Mouse (Mus musculus) hematopoietic stem cell, adult 5-6 weeks (primary cell): ENCODE data around the gene Mybpc1. TPM values are rescaled to one million over a fixed set of nuclear protein-coding genes. Genes with fewer than 3 reads are reported as not detected.
A peak's percentile ranks its signal among the peaks of the same experiment; 100 is the strongest.
"Not testable (repeated sequence)": the region's sequence is repeated elsewhere in the genome, so short reads cannot be mapped to it uniquely, and the experiment has no call there.

Experiments used
- ATAC-seq, 2 experiments: fragments of 125-278 bp in 1 of 2; replicated peaks in 1 of 2; 2 replicates each; pipeline ENCODE4 v1.8.0; 2016 to 2017; ENCODE audit warnings: inconsistent platforms in 2 of 2, mild to moderate bottlenecking in 2 of 2, moderate number of reproducible peaks in 2 of 2, low read depth in 1 of 2, moderate TSS enrichment in 1 of 2; ENCODE audit not compliant: low FRiP score in 2 of 2, poor library complexity in 2 of 2, severe bottlenecking in 2 of 2, insufficient read depth in 1 of 2, low TSS enrichment in 1 of 2
- total RNA-seq: library from RNA; stranded (forward); fragments of 172-1452, 232-1000 nt; gene quantifications from 2 replicates; pipeline ENCODE4 v1.2.3, GENCODE M21; 2017

The Mybpc1 gene
- total RNA-seq, 1 experiment from 2014 or later: not detected

DNA sequence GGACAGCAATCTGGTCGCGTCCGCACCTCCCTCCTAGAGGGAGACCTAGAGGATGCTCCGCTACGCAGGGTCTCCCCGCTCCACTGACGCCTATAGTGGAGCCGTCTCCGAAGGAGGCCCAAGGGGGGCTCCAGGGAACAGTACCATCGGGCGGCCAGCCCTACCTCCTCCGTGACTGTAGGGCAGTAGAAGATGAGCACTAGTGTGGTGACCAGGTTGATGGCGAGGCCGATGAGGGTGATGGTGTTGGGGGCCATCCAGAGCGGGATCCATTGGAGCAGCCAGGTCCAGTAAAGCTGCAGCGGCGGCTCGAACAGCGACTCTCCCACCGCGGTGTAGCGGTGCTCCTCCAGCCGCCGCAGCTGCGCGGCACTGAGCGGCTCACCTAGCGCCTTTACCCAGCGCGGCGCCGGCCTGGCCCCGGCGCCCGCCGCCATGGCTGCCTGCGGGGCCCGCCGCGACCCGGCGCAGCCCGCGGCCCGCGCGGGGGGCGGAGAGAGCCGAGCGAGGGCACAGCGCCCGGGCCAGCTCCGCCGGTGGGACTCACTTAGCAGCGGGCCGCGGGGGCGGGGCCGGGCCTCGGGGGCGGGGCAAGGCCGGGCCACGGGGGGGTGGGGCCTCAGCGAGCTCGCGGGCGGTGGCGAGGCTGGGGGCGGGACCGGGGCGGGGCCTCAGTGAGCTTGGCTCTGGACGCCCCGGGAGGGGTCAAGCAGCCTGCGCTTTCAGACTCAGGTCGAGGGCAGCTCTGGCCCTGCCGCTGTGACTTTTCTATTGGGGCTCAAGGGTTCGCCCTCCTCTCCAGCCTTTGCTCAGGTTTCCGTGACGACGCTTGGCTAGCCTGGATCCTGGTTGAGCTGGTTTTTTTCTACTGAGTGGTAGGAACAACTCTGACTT is 101.3 kb downstream of the Mybpc1 start, which contains the start of gene Chpt1:
Gene Chpt1 (minus strand): TSS at position 653 of the 894 bp plus-strand sequence.
- ATAC-seq: peak; percentile 74 to 76

DNA sequence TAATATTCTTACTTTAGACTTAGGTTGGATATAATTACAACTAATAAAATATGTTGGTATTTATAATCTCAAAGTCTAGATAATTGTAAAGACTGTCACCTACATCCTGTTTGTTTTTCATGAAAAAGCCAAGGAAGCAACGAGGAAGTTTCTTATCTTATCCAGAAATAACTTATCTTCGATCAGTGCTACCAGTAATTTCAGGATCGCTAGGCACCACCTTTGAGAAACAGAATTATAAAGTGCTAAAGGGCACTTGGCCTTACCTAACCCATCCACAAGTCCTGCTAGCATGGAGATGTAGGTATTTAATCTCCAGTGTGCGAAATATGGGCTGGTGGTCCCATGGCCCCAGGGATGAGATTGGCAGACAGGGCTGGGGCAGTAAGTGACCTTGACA is 102.0 kb downstream of the Mybpc1 start:
- 0 out of 4 replicates have a peak, but pooled peaks of 1 of the 2 experiments have one; percentile 1 for ATAC-seq

DNA sequence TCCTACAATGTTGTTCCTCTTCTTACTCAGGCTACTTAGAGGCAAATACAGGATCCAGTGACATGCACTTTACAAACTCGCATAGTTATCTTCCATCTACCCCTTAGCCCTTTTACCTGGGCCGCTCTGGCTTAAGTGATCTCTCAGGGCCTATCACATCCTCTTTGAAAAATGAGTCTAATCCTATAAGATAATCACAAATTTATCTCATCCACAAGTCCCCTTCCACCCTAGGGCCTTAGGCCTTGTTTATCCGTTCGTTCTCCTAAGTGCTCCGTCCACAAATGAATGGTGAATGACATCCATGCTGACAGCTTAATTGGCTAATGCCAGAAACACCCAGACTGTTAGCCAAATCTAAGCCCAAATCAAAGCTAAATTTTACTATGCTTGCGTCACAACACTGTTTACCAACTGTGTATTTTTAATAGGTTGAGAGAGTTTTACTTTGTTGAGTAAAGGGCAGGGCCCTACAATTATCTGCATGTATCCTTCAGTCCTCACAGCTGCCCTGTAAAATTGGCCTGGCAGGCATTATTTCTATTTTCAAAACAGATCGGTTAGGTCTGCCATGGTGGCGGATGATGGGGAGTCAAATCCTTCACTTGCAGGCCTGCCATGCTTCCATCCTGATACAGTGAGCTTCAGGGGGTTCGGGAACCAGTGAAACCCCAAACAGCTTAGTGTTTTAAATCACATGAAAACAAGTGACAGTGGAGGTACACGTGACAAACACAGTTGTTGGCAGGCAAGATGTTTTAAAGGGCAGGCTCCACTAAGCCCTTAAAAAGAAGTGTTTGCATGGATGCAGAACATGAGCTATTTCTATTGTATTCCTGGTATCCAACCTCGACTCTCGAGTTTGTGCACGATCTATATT is 102.8 kb downstream of the Mybpc1 start:
- ATAC-seq: no peak

DNA sequence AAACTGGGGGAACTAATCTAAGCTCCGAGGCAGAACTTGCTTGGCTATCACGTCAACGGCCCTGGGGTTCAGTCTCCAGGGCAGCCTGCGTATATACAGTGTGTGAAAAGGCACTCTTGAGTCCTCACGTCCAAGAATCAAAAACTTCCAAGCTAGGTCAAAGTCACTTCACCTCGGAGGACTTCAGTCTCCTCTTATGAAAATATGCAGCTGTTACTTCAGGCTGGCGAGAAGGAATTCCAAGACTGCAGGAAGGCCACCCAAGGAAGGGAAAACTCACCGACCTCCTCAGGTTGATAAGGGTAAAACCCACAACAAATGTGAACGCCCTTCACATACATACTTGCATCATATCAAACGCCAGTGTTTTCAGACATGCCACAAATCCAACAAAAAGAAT is 103.6 kb downstream of the Mybpc1 start:
- no peak for ATAC-seq

DNA sequence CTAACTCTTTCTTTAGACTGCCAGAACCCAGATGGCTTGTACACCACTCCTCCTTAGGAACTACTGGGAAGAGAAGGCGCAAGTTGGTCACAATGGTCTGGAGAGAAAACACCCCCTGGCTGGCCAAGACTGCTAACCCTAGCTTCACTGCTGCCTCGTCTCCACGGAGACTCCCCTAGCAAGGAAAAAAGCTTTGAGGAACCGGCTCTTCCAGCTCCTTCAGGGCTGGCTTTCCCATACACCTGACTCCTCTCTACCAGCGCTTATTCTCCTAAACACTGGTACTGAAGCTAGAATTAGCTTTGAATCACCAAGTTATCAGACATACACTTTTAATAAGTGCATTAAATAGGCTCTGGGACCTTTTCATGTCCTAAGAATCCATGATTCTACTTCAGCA is 105.0 kb downstream of the Mybpc1 start:
- ATAC-seq: no peak

DNA sequence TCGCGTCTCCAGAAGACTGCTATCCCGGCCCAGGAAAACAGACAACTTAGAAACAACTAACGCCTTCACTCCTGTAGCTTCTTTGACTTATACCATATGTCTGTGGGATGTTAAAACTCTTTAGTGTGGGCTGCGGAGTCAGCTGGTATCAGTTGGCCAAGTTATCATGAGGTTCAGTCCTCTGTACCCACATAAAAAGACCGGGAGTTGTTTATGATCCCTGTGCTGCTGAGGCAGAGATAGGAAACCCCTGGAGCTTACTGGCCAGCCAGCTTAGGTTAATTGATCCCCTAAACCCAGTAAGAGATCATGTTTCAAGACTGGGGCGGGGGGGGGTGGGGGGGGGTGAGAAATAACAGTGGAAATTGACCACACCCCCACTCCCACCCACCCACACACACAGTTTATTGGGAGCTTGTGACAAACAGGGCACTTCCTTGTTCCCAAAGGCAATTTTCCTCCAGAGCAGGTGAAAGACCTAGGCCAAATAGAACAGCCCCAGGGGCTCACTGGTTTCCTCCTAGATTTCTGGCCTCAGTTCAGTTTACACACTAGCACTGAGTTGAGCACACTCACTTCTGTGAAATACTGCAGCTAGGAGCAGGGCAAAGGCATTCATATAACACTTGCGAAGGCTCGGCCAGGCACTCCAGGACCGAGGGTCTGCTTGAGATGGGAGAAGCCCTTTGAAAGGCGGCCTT is 107.9 kb downstream of the Mybpc1 start:
- ATAC-seq: no peak

DNA sequence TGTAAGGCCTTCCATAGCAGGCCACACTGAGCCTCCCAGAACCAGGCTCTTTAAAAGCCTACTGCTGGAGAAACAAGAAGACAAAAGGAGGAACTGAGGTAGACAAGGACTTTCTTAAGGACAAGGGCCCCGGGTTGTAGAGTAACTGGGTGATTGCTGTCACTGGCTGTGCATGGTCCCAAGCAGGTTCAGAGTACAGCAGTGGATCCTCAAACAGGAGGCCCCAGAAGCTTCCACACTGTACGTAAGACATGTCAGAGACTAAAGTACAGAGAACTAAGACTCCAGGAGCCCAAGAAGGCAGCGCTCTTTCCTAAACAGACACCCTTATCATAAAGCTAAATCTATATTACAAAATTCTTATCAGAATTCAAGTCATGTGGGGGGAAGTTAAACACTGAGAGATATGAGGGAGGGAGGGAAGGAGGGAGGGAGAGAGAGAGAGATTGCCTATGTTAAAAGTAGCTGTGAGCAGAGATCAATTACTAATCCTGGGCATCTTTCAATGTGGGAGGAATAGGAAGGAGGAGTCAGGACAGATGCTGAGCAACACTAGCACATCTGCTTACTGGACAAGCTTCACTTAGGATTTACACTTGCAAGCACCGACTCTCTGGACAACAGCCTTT is 109.9 kb downstream of the Mybpc1 start:
- no peak for ATAC-seq

DNA sequence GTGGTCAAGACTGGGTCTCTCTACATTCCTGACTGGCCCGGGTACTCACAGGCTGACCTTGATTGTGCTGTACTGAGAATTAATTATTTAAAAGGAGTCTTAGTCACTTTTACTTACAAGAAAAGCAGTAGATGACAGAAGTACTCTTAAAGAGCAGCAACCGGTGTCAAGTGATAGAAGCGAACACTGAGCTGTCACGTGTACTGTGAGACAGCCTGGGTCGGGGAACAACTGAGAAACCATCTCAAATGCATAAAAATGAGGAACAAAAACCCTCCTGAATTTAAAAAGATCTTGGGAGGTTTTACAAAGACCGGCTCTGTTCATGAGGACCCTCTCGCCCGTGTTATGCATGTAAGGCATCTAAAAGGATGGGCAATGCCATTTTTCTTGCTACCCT is 112.3 kb downstream of the Mybpc1 start:
- ATAC-seq: no peak

DNA sequence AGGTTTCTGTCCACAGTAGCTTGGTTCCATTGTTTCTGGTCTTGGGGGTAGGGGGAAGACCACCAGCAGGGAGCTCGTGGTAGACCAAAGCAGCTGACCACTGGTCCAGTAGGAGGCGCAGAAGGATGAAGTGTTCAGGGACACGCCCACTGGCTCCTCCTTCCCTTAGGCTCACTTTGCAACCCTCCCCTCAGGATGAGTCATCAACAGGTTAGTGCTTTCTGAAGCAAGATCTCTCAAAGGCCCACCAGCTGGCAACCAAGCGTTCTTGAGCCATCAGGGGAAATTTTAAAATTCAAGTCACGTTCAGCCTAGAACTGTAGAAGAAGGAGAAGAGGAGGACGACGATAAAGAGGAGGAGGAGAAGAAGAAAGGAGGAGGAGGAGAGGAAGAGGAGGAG is 113.3 kb downstream of the Mybpc1 start:
- peak; percentile 32 to 64; a peak in 2 of 4 replicates for ATAC-seq

DNA sequence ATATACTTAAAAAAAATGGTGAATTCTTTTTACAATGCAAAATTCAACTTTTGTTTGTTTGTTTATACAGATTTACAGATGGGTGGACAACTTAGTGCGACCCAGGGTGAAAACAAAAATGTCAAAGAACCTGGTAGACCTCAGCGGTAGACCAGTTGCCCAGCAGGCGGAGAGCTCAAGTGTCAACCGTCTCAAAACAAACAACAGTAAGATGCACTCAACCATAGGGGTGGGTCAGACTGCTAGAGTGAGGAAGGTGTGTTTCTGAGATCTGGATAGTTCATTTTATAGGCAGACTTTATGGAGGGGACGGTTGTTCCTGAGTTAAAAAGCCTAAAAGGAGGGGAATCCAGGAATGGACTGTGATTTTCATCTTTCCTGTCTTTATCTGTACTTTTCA is 116.3 kb downstream of the Mybpc1 start:
- ATAC-seq: no peak

DNA sequence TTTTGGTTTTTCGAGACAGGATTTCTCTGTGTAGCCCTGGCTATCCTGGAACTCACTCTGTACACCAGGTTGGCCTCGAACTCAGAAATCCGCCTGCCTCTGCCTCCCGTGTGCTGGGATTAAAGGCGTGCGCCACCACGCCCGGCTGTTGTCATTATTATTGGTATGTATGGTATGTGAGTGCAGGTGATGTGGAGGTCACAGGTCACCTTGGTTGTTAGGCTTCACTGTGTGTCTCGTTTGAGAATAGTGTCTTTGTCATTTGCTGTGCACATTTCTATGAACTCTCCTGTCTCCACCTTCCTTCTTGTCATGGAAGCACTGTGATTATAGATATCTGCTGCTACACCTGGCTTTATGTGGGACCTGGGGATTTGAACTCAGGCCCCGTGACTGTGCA is 122.1 kb downstream of the Mybpc1 start:
- ATAC-seq: not testable (repeated sequence)

Other genes with a start within 250 kb of the Mybpc1 start
- 1.5 and 7.1 TPM in 2 replicates for gene Dram1, start 226.1 kb downstream of the Mybpc1 start, total RNA-seq
- 55.6 and 65.2 TPM in 2 replicates for gene Gnptab, start 226.0 kb downstream of the Mybpc1 start, total RNA-seq
- gene Sycp3, start 145.6 kb downstream of the Mybpc1 start, total RNA-seq: 1.6 TPM in 1 of 2 replicates, not detected in the other
- gene Chpt1, start 101.1 kb downstream of the Mybpc1 start, total RNA-seq: 13.3 and 13.8 TPM in 2 replicates
- gene Spic, start 79.9 kb upstream of the Mybpc1 start, total RNA-seq: 2.8 and 3.6 TPM in 2 replicates
- 79.0 and 115 TPM in 2 replicates for gene Arl1, start 125.7 kb upstream of the Mybpc1 start, total RNA-seq
- gene Utp20, start 221.7 kb upstream of the Mybpc1 start, total RNA-seq: 26.9 and 30.5 TPM in 2 replicates